Mouse (Mus musculus) C2C12 (cell line): ENCODE measurements around the gene Rpl19. TPM values are rescaled to one million over a fixed set of nuclear protein-coding genes. Genes with fewer than 3 reads are reported as not detected.

Source experiments
- H3K27me3 ChIP-seq: one replicate; pipeline ENCODE4 v1.6.1; 2011; ENCODE audit not compliant: control insufficient read depth, insufficient read depth, insufficient read length
- H3K36me3 ChIP-seq: one replicate; pipeline ENCODE4 v1.6.1; 2011; ENCODE audit not compliant: control insufficient read depth, insufficient read depth
- H3K4me3 ChIP-seq: one replicate; pipeline ENCODE4 v1.5.1; 2011; ENCODE audit warnings: mild to moderate bottlenecking, control low read depth; ENCODE audit not compliant: poor library complexity, insufficient read depth, severe bottlenecking
- H3K79me2 ChIP-seq: one replicate; pipeline ENCODE4 v1.6.1; 2011; ENCODE audit not compliant: control insufficient read depth, insufficient read depth
- H3K79me3 ChIP-seq: one replicate; pipeline ENCODE4 v1.6.1; 2011; ENCODE audit warnings: low read depth, control low read depth
- H3ac ChIP-seq: one replicate; pipeline ENCODE3; 2011; ENCODE audit warnings: low read depth; ENCODE audit not compliant: control insufficient read depth, insufficient read length
- CEBPB ChIP-seq: IDR thresholded peaks from one replicate; pipeline ENCODE4 v1.6.1; 2011; ENCODE audit warnings: low read depth, mild to moderate bottlenecking, control low read depth, moderate library complexity
- CTCF ChIP-seq: IDR thresholded peaks from one replicate; pipeline ENCODE4 v1.5.1; 2011; ENCODE audit not compliant: control insufficient read depth, insufficient read depth, insufficient read length
- FOSL1 ChIP-seq: IDR thresholded peaks from one replicate; pipeline ENCODE4 v1.8.0; 2011; ENCODE audit warnings: mild to moderate bottlenecking, low read length; ENCODE audit not compliant: poor library complexity, insufficient read depth, severe bottlenecking
- MAX ChIP-seq: IDR thresholded peaks from one replicate; pipeline ENCODE4 v1.6.1; 2011; ENCODE audit warnings: mild to moderate bottlenecking, control low read depth
- MYOD1 ChIP-seq: IDR thresholded peaks from one replicate; pipeline ENCODE4 v1.6.1; 2011; ENCODE audit warnings: low read depth; ENCODE audit not compliant: control insufficient read depth, insufficient read length
- MYOG ChIP-seq: IDR thresholded peaks from one replicate; pipeline ENCODE4 v1.6.1; 2011; ENCODE audit not compliant: control insufficient read depth, insufficient read length; ENCODE audit errors: extremely low read depth
- USF1 ChIP-seq: IDR thresholded peaks from one replicate; pipeline ENCODE4 v1.6.1; 2011; ENCODE audit warnings: low read depth, mild to moderate bottlenecking, control low read depth, moderate library complexity
- polyA plus RNA-seq: library from polyadenylated mRNA; unstranded; fragments of >200 nt; fragmentation: generic; extraction: Trizol; gene quantifications from one replicate; pipeline ENCODE4 v1.2.1, GENCODE M21; 2012; ENCODE audit warnings: missing spikeins

Rpl19 gene
- polyA plus RNA-seq, 1 experiment, result 3,682 TPM

DNA sequence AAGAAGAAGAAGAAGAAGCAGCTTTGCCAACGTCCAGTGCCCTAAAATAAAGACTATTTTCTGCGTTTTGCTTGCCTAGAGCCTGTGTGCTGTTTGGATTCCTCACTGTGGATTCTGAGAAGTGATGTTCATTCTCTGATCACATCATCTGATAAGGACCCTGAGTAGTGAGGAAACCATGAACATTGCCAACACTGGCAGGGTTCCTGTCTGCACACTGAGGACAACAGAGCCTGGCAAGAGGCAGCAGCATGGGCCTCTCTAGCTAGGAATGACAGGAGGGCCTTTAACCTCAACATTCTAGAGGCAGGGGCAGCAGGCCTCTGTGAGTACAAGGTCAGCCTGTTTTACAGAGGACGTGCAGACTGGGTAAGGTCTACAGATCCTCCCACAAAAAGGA lies 2.0 kb upstream of the Rpl19 start:
- no peak for TF ChIP-seq MYOG
- H3K36me3 ChIP-seq, result peaks cover 23% of the 10 kb centered on the region
- no peaks in the 10 kb centered on the region for H3K27me3 ChIP-seq
- H3K79me3 ChIP-seq, result peaks cover 25% of the 10 kb centered on the region
- no peak overlapping the region for H3ac ChIP-seq
- H3K4me3 ChIP-seq, result no peak overlapping the region
- H3K79me2 ChIP-seq, result peaks cover 39% of the 10 kb centered on the region

DNA sequence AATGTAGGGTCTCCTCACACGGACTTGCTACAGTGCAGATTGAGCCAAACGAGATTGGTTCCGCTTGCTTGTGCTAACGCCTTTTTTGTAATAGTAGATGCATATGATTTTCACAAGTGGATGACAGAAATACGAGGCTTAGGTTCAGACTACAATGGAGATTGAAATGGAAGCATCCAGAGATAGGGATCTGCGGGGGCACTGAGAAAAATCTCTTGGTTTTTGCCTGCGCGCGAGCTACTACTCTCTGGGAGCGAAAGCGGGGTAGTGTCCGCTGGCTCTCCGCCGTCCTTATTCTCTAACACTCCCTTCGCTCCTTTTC lies 301 bp upstream of the Rpl19 start:
- H3K79me3 ChIP-seq, result peaks cover 25% of the 10 kb centered on the region
- peak overlapping the region; percentile 37 for H3K4me3 ChIP-seq
- TF ChIP-seq MYOG (no peak), MAX (no peak), MYOD1 (no peak), CEBPB (no peak), USF1 (no peak)

GRCm38 (mm10) chr11:98027297-98027688 lies 783 bp downstream of the Rpl19 start:
- peak overlapping the region; percentile 100 for H3K4me3 ChIP-seq
- TF ChIP-seq CEBPB (no peak), USF1 (no peak), CTCF (no peak), MYOG (no peak), FOSL1 (no peak), MYOD1 (no peak), MAX (no peak)
- peaks cover 25% of the 10 kb centered on the region for H3K79me3 ChIP-seq
- H3ac ChIP-seq, result peak overlapping the region; percentile 98
- peaks cover 43% of the 10 kb centered on the region for H3K36me3 ChIP-seq
- peaks cover 33% of the 10 kb centered on the region for H3K79me2 ChIP-seq
- H3K27me3 ChIP-seq, result no peaks in the 10 kb centered on the region

More for the DNA sequence above, 301 bp upstream of the Rpl19 start:
- Histone ChIP-seq H3K27me3 (no peaks in the 10 kb centered on the region), H3K36me3 (peaks cover 39% of the 10 kb centered on the region), H3ac (peak overlapping the region; percentile 98), H3K79me2 (peaks cover 43% of the 10 kb centered on the region)

DNA sequence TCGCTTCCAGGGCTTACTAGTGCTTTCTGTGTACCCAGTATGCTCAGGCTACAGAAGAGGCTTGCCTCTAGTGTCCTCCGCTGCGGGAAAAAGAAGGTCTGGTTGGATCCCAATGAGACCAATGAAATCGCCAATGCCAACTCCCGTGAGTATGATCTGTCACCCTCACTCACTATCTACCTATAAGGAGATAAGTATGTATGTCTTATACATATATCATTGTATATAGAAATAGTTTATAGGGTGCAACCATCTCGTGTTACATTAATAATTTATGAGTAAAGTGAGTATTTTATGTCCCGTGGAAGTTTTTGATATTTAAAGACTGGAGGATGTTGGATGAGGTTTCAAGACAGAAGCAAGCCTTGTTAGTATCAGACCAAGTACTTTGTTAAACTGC lies 1.3 kb downstream of the Rpl19 start:
- H3K27me3 ChIP-seq, result no peaks in the 10 kb centered on the region
- peaks cover 33% of the 10 kb centered on the region for H3K79me2 ChIP-seq
- peak overlapping the region; percentile 98 for H3ac ChIP-seq
- peaks cover 43% of the 10 kb centered on the region for H3K36me3 ChIP-seq
- TF ChIP-seq CEBPB (no peak), USF1 (no peak), MYOG (no peak), FOSL1 (no peak), MAX (no peak), CTCF (no peak), MYOD1 (no peak)
- H3K79me3 ChIP-seq, result peaks cover 25% of the 10 kb centered on the region
- H3K4me3 ChIP-seq, result peak overlapping the region; percentile 100

DNA sequence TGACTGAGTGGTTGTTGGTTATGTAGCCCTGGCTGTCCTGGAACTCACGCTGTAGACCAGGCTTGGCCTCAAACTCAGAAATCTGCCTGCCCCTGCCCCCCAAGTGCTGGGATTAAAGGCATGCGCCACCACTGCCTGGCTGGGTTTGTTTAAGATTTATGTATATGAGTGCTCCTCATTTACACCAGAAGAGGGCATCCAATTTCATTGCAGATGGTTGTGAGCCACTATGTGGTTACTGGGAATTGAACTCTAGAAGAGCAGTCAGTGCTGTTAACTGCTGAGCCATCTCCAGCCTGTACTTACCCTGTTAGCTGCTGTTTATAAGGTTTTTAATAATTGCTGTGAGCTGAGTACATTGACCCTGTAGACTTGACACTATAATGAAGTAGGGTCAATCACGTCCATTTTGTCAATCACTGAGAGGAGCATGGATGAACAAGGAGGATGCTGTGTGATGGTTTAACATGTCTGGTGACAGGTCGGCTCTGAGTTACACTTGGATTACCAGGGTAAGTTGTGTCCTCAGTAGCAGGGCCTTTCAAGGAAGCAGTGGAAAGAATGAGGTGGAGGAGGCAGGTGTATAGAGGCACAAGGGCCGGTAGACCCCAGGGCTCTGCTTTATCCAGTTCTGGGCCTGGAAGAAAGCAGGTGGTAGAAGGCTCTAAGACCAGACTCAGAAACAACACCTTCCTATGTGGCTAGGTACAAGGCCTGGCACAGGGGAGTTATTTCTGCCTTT lies 4.4 kb downstream of the Rpl19 start:
- H3K79me3 ChIP-seq, result peaks cover 25% of the 10 kb centered on the region
- peaks cover 51% of the 10 kb centered on the region for H3K36me3 ChIP-seq
- H3K79me2 ChIP-seq, result peaks cover 33% of the 10 kb centered on the region
- H3K4me3 ChIP-seq, result no peak overlapping the region
- no peaks in the 10 kb centered on the region for H3K27me3 ChIP-seq
- H3ac ChIP-seq, result no peak overlapping the region
- no peak for TF ChIP-seq USF1
- no peak for TF ChIP-seq CEBPB
- TF ChIP-seq CTCF, result no peak
- TF ChIP-seq MYOG, result no peak
- no peak for TF ChIP-seq MYOD1
- TF ChIP-seq MAX, result no peak
- no peak for TF ChIP-seq FOSL1

DNA sequence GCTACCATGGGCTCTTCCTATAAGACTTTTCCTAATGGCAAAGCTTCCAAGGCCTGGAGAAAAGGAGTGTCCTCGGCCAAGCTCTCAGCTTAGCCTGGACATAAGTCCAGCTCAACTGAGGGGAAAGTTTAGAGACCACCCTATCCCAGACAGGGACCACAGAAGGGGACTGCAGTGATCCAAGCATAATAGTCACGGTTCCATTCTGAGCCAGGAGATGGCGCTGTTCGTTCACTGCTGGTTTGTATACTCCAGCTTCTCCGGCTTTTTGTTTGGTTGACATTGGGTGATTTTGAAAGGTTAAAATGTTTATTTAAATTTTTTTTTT lies 4.9 kb downstream of the Rpl19 start:
- TF ChIP-seq CTCF (peak; percentile 71), MAX (no peak)
- no peaks in the 10 kb centered on the region for H3K27me3 ChIP-seq

More for the DNA sequence above, 4.9 kb downstream of the Rpl19 start:
- no peak overlapping the region for H3ac ChIP-seq
- H3K36me3 ChIP-seq, result peaks cover 51% of the 10 kb centered on the region
- H3K79me3 ChIP-seq, result peaks cover 25% of the 10 kb centered on the region
- H3K79me2 ChIP-seq, result peaks cover 33% of the 10 kb centered on the region
- H3K4me3 ChIP-seq, result no peak overlapping the region
